Mouse (Mus musculus): ENCODE measurements around the gene Foxo3.

Gene Foxo3

GRCm38 (mm10) chr10:42248644-42249043 is 27.9 kb downstream of the Foxo3 start:
- no peak for DNase-seq (ENCODE audit: low spot score)

- no peak for DNase-seq (ENCODE audit: low spot score)
These were observed 28.4 kb downstream of the Foxo3 start for GRCm38 (mm10) chr10:42248156-42248555.

- DNase-seq (ENCODE audit: low spot score): no peak
These were observed 29.3 kb downstream of the Foxo3 start for GRCm38 (mm10) chr10:42247125-42247816.

- DNase-seq (ENCODE audit: low spot score): no peak
These were observed 30.1 kb downstream of the Foxo3 start for GRCm38 (mm10) chr10:42246483-42246882.

GRCm38 (mm10) chr10:42245636-42246035 is 30.9 kb downstream of the Foxo3 start:
- no peak for DNase-seq (ENCODE audit: low spot score)

GRCm38 (mm10) chr10:42245256-42245601 is 31.3 kb downstream of the Foxo3 start:
- DNase-seq (ENCODE audit: low spot score): no peak

GRCm38 (mm10) chr10:42244420-42245255 is 31.9 kb downstream of the Foxo3 start:
- DNase-seq (ENCODE audit: low spot score): no peak

GRCm38 (mm10) chr10:42243925-42244324 is 32.6 kb downstream of the Foxo3 start:
- no peak for DNase-seq (ENCODE audit: low spot score)

- no peak for DNase-seq (ENCODE audit: low spot score)
These were observed 34.1 kb downstream of the Foxo3 start for GRCm38 (mm10) chr10:42242484-42242883.

GRCm38 (mm10) chr10:42241775-42242174 is 34.8 kb downstream of the Foxo3 start:
- DNase-seq (ENCODE audit: low spot score): no peak

- no peak for DNase-seq (ENCODE audit: low spot score)
These were observed 36.8 kb downstream of the Foxo3 start for GRCm38 (mm10) chr10:42239810-42240111.

- DNase-seq (ENCODE audit: low spot score): no peak
These were observed 37.4 kb downstream of the Foxo3 start for GRCm38 (mm10) chr10:42238923-42239809.

- DNase-seq (ENCODE audit: low spot score): no peak
These were observed 38.3 kb downstream of the Foxo3 start for GRCm38 (mm10) chr10:42238296-42238695.

- no peak for DNase-seq (ENCODE audit: low spot score)
These were observed 39.0 kb downstream of the Foxo3 start for GRCm38 (mm10) chr10:42237556-42237955.

GRCm38 (mm10) chr10:42235321-42235720 is 41.2 kb downstream of the Foxo3 start:
- no peak for DNase-seq (ENCODE audit: low spot score)

GRCm38 (mm10) chr10:42232977-42233376 is 43.6 kb downstream of the Foxo3 start:
- DNase-seq (ENCODE audit: low spot score): no peak

GRCm38 (mm10) chr10:42231847-42232246 is 44.7 kb downstream of the Foxo3 start:
- DNase-seq (ENCODE audit: low spot score): no peak

- no peak for DNase-seq (ENCODE audit: low spot score)
These were observed 45.4 kb downstream of the Foxo3 start for GRCm38 (mm10) chr10:42231100-42231541.

- DNase-seq (ENCODE audit: low spot score): no peak
These were observed 46.0 kb downstream of the Foxo3 start for GRCm38 (mm10) chr10:42230471-42231099.

- DNase-seq (ENCODE audit: low spot score): no peak
These were observed 48.8 kb downstream of the Foxo3 start for GRCm38 (mm10) chr10:42227751-42228241.

- no peak for DNase-seq (ENCODE audit: low spot score)
These were observed 50.4 kb downstream of the Foxo3 start for GRCm38 (mm10) chr10:42226176-42226575.

Data from embryo, embryonic 10.5 days (tissue).